Mouse (Mus musculus) forebrain, postnatal 0 days (tissue): ENCODE results near the gene Abtb1. TPM values are rescaled to one million over a fixed set of nuclear protein-coding genes. Genes with fewer than 3 reads are reported as not detected.

ENCODE experiments used
- ATAC-seq: fragments of 200-750 bp; cut with Nextera tagmentation; 2 replicates; pipeline ENCODE4 v1.8.0; 2017; ENCODE audit warnings: mild to moderate bottlenecking, moderate library complexity
- DNase-seq: peaks from one replicate; pipeline ENCODE4 v3.0.0-alpha.2; 2015
- H3K27ac ChIP-seq: fragments of 300-500 bp; sonication (generic); 2 replicates; pipeline ENCODE4 v1.5.1; 2014; ENCODE audit warnings: low read depth, mild to moderate bottlenecking, antibody characterized with exemption, low read length, moderate library complexity, mixed read lengths
- H3K27me3 ChIP-seq: fragments of 300-500 bp; sonication (generic); 2 replicates; pipeline ENCODE4 v1.6.1; 2014; ENCODE audit warnings: mild to moderate bottlenecking, low read length, mixed read lengths; ENCODE audit not compliant: insufficient read depth
- H3K36me3 ChIP-seq: fragments of 300-500 bp; sonication (generic); 2 replicates; pipeline ENCODE4 v1.6.1; 2014; ENCODE audit warnings: mild to moderate bottlenecking, moderate library complexity; ENCODE audit not compliant: insufficient read depth
- H3K4me1 ChIP-seq: fragments of 300-500 bp; sonication (generic); 2 replicates; pipeline ENCODE4 v1.6.1; 2014; ENCODE audit warnings: antibody characterized with exemption; ENCODE audit not compliant: insufficient read depth
- H3K4me2 ChIP-seq: fragments of 300-500 bp; sonication (generic); 2 replicates; pipeline ENCODE4 v1.6.1; 2014; ENCODE audit warnings: low read depth, mild to moderate bottlenecking, moderate library complexity
- H3K4me3 ChIP-seq: fragments of 300-500 bp; sonication (generic); 2 replicates; pipeline ENCODE4 v1.5.1; 2014; ENCODE audit warnings: low read depth, low read length, mixed read lengths
- H3K9ac ChIP-seq: fragments of 300-500 bp; sonication (generic); 2 replicates; pipeline ENCODE4 v1.6.1; 2014; ENCODE audit warnings: mild to moderate bottlenecking
- H3K9me3 ChIP-seq: fragments of 300-500 bp; sonication (generic); 2 replicates; pipeline ENCODE4 v1.6.1; 2016; ENCODE audit warnings: low read length
- CTCF ChIP-seq: sonication (generic); IDR thresholded peaks from 2 replicates; pipeline ENCODE4 v1.5.1; 2016; ENCODE audit warnings: antibody characterized with exemption, control low read depth, low read depth
- WGBS: fragments of 180-500 bp; shearing (Covaris S2); extraction: QIAGEN DNeasy Blood & Tissue Kit; methylation state at CpG from one replicate; pipeline ENCODE4 v1.1.7; 2014; 5-methylcytosine and 5-hydroxymethylcytosine counted together
- polyA plus RNA-seq: library from polyadenylated mRNA; unstranded; fragments of >200 nt; fragmentation: Nextera tagmentation; extraction: Ambion mirVana; gene quantifications from 2 replicates; pipeline ENCODE4 v1.2.1, GENCODE M21; 2015
- total RNA-seq: library from RNA; depleted of rRNA; stranded (reverse); fragments of >200 nt; gene quantifications from 2 replicates; pipeline ENCODE4 v1.2.3, GENCODE M21; 2014; rRNA removed

The Abtb1 gene
- total RNA-seq (37.0 and 50.5 TPM in 2 replicates), polyA plus RNA-seq (30.4 and 31.1 TPM in 2 replicates)

- DNase-seq (peak; percentile 99), ATAC-seq (peak; percentile 90)
- WGBS, result 2% methylated on average over 67 of the region's 72 CpGs
- peaks cover 12% of the 10 kb centered on the region for H3K4me1 ChIP-seq
- no peaks in the 10 kb centered on the region for H3K27me3 ChIP-seq
- peak within 1 kb of the TSS; percentile 77 for H3K4me3 ChIP-seq
- peak within 1 kb of the TSS; percentile 81 for H3K4me2 ChIP-seq
- no peaks in the 10 kb centered on the region for H3K9me3 ChIP-seq
- H3K9ac ChIP-seq, result peak within 1 kb of the TSS; percentile 76
- peak; percentile 67 for TF ChIP-seq CTCF
- H3K27ac ChIP-seq, result peak within 1 kb of the TSS; percentile 80
- H3K36me3 ChIP-seq, result peaks cover 53% of the 10 kb centered on the region
These were observed at the start of gene Abtb1 for GRCm38 (mm10) chr6:88841781-88842689. Gene Abtb1, minus strand, starts transcription at chr6:88841984.

DNA sequence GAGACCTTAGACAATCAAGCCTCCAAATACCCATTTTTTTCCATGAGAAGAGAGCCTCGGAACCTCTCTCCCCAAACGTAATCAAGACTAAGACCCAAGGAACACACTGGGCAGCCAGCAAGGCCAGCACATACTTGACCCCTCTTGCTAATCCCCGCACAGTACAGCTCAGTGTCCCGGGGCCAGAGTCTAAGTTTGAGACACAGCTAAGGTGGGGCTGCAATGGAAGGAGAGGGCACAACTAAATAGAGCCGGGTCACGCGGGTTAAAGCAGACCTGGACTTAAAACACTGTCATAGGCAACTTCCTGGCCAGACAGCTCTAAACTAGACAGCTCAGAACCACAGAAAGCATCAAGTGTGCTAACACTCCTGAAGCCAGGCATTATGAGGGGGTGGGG lies 49.0 kb upstream of the Abtb1 start:
- ATAC-seq (no peak), DNase-seq (no peak)
- no peaks in the 10 kb centered on the region for H3K27me3 ChIP-seq
- H3K4me3 ChIP-seq, result no peak overlapping the region
- no peak overlapping the region for H3K9ac ChIP-seq
- no peak overlapping the region for H3K27ac ChIP-seq
- H3K9me3 ChIP-seq, result no peaks in the 10 kb centered on the region
- no peak for TF ChIP-seq CTCF
- no peak overlapping the region for H3K4me2 ChIP-seq
- WGBS, result 87% methylated on average over 7 of the region's 7 CpGs
- H3K4me1 ChIP-seq, result no peaks in the 10 kb centered on the region
- peaks cover 14% of the 10 kb centered on the region for H3K36me3 ChIP-seq

DNA sequence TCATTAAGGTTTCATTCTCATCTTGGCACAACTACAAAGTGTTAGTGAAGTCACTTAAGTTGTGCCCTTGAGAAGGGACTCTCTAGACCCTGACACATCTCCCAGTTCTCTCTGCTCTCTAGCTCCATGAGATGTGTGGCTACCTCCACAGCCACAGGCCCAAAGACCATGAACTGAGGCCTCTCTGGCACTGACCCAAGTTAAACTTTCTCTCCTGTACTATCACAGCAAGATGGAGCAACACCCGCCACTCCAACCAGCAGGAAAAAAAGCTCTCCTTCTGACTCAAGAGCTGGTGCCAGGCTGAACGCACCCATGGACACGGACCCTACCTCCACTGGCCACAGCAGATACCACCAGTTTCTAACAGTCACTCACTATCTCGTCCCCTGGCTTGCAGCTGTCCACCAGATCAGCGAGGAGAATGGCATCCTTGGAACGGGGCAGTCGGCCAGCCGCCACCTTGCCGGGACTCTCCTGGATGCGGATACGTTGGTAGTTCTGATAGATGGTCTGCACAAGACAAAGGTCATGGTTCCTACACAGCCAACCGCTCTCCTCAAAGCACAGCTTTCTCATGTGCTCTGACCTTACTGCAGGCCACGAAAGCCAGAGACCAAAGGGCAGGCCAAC lies 47.7 kb upstream of the Abtb1 start:
- Histone ChIP-seq H3K9me3 (no peaks in the 10 kb centered on the region), H3K27me3 (no peaks in the 10 kb centered on the region), H3K9ac (no peak overlapping the region), H3K4me2 (no peak overlapping the region), H3K36me3 (peaks cover 15% of the 10 kb centered on the region), H3K4me3 (no peak overlapping the region), H3K27ac (no peak overlapping the region), H3K4me1 (no peaks in the 10 kb centered on the region)
- DNase-seq, result no peak
- no peak for ATAC-seq
- 93% methylated on average over 13 of the region's 13 CpGs for WGBS
- TF ChIP-seq CTCF, result no peak

GRCm38 (mm10) chr6:88886417-88886967 lies 44.7 kb upstream of the Abtb1 start:
- WGBS, result 62% methylated on average over 2 of the region's 2 CpGs
- Histone ChIP-seq H3K36me3 (peaks cover 16% of the 10 kb centered on the region), H3K27me3 (no peaks in the 10 kb centered on the region), H3K4me2 (no peak overlapping the region), H3K4me3 (no peak overlapping the region), H3K9ac (no peak overlapping the region), H3K27ac (no peak overlapping the region), H3K9me3 (no peaks in the 10 kb centered on the region), H3K4me1 (no peaks in the 10 kb centered on the region)
- DNase-seq (no peak), ATAC-seq (peak; percentile 34)
- no peak for TF ChIP-seq CTCF

DNA sequence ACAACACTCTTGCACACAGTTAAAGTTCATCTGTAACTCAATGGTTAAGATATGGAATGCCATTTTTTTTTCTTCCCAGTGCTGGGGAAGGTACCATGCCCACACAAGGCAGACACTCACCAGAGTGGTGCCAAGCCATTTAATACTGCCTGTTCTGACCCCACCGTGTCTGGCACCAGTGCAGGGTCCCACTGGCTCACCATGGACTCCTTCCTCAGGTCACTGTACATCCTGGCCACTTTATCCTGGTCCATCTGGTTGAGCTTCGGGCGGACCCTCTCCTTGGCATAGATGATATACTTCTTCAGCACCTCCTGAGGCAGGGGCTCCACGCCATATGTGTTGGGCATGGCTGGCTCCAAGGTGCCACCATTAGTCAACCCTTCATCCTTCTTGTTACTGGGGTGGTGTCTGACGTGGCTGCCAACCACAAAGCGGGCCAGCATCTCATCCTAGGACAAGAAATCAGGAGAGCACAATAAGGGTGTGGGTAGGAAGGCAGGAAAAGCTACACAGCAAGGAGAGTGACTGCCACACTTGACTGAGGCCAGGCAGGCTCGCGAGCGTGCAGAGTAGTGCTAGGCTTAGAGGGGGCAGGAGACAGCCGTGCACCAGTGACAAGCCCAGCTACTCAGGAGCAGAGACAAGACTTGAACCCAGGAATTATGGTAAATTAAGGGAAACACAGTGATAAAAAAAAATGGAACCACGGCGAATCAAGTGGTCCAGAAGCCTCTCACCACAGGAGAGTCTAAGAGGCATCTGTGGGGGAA lies 44.0 kb upstream of the Abtb1 start:
- no peak overlapping the region for H3K4me3 ChIP-seq
- WGBS, result 86% methylated on average over 12 of the region's 12 CpGs
- no peaks in the 10 kb centered on the region for H3K4me1 ChIP-seq
- no peak for ATAC-seq
- H3K9ac ChIP-seq, result no peak overlapping the region
- no peak overlapping the region for H3K4me2 ChIP-seq
- TF ChIP-seq CTCF, result no peak
- no peaks in the 10 kb centered on the region for H3K27me3 ChIP-seq
- no peak for DNase-seq
- no peak overlapping the region for H3K27ac ChIP-seq
- H3K36me3 ChIP-seq, result 0 out of 2 replicates have a peak, but pooled peaks cover 13% of the 10 kb centered on the region
- no peaks in the 10 kb centered on the region for H3K9me3 ChIP-seq

DNA sequence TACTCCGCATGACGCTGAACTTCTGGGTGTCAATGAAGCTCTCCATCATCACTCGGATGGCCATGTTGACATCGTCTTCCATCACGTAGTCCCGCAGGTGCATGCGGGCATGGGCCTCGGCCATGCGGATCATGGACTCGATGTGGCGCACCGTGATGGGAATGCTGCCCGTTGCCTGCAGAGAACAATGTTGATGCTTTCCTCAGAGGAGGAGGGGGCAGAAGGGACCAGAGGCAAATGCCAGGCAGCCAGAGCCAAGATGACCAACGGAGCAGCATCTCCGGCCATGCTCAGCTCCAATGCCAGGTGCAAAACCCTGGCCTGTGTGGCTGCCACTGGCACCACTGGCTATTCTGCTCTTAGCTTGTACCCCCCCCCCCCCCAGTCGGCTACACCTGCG lies 42.9 kb upstream of the Abtb1 start:
- 0 out of 2 replicates have a peak, but pooled peaks cover 10% of the 10 kb centered on the region for H3K36me3 ChIP-seq
- TF ChIP-seq CTCF, result no peak

More for the DNA sequence above, 42.9 kb upstream of the Abtb1 start:
- Histone ChIP-seq H3K27ac (no peak overlapping the region), H3K4me1 (no peaks in the 10 kb centered on the region), H3K9ac (no peak overlapping the region), H3K4me2 (no peak overlapping the region), H3K9me3 (no peaks in the 10 kb centered on the region), H3K4me3 (no peak overlapping the region), H3K27me3 (no peaks in the 10 kb centered on the region)
- ATAC-seq (no peak), DNase-seq (no peak)
- 95% methylated on average over 17 of the region's 17 CpGs for WGBS
